Mouse (Mus musculus) lung, embryonic 15.5 days (tissue): ENCODE data around the gene Ctsd. TPM values are rescaled to one million over a fixed set of nuclear protein-coding genes. Genes with fewer than 3 reads are reported as not detected.
A peak's percentile ranks its signal among the peaks of the same experiment; 100 is the strongest.

Experiments used
- ATAC-seq: fragments of 200-750 bp; cut with Nextera tagmentation; 2 replicates; pipeline ENCODE4 v1.8.0; 2017; ENCODE audit warnings: moderate number of reproducible peaks, borderline replicate concordance; ENCODE audit not compliant: low FRiP score, low TSS enrichment; ENCODE audit errors: extremely low read depth
- H3K27ac ChIP-seq: fragments of 300-500 bp; sonication (generic); 2 replicates; pipeline ENCODE4 v1.5.1; 2015; ENCODE audit warnings: moderate library complexity, mild to moderate bottlenecking, inconsistent platforms
- H3K27me3 ChIP-seq: fragments of 300-500 bp; sonication (generic); 2 replicates; pipeline ENCODE4 v1.6.1; 2015; ENCODE audit warnings: inconsistent platforms
- H3K36me3 ChIP-seq: fragments of 300-500 bp; sonication (generic); 2 replicates; pipeline ENCODE4 v1.6.1; 2015; ENCODE audit warnings: inconsistent platforms
- H3K4me1 ChIP-seq: fragments of 300-500 bp; sonication (generic); 2 replicates; pipeline ENCODE4 v1.6.1; 2015; ENCODE audit warnings: inconsistent platforms
- H3K4me2 ChIP-seq: fragments of 300-500 bp; sonication (generic); 2 replicates; pipeline ENCODE4 v1.6.1; 2015; ENCODE audit warnings: inconsistent platforms, mild to moderate bottlenecking, moderate library complexity
- H3K4me3 ChIP-seq: fragments of 300-500 bp; sonication (generic); 2 replicates; pipeline ENCODE4 v1.5.1; 2015; ENCODE audit warnings: mild to moderate bottlenecking, inconsistent platforms
- H3K9ac ChIP-seq: fragments of 300-500 bp; sonication (generic); 2 replicates; pipeline ENCODE4 v1.6.1; 2015; ENCODE audit warnings: inconsistent platforms
- H3K9me3 ChIP-seq: fragments of 300-500 bp; sonication (generic); 2 replicates; pipeline ENCODE4 v1.6.1; 2016; ENCODE audit warnings: inconsistent platforms
- WGBS: fragments of 180-500 bp; shearing (Covaris S2); methylation state at CpG from one replicate; pipeline ENCODE4 v1.1.7; 2015; 5-methylcytosine and 5-hydroxymethylcytosine counted together
- polyA plus RNA-seq: library from polyadenylated mRNA; unstranded; fragments of >200 nt; fragmentation: Nextera tagmentation; extraction: Ambion mirVana; gene quantifications from 2 replicates; pipeline ENCODE4 v1.2.1, GENCODE M21; 2015

The Ctsd gene
- polyA plus RNA-seq = 272 and 299 TPM in 2 replicates

DNA sequence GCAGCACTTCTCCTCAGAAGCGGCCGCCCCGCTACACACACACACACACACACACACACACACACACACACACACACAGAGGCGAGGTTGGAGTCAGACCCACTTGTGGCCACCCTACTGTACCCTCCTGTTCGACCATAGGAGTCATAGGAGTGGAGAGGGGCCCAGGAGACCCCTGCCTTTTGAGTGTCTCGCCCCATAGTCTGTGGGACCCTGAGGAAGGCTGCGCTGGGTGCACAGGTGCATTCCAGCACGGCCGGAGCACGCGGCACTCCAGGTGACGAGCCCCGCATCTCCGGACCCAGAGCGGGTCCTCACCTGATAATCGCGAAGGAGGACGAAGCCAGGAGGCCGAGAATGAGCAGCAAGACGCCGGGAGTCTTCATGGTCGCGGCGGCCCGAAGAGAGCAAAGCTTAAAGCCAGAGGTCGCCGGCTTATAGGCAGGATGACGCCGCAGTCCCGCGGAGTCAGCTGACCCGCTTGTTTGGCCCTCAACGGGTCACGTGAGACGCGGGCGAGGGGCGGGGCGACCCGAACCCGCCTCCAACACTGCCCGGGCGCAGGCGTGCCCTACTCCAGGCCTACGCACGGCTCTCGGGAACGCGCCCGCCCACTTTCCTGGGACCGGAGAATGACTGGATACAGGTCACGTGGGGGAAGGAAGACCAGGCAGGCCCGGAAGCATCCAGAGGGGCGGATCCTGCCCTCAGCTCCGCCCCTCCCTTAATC, at the start of gene Ctsd:
TSS of gene Ctsd (minus strand) at position 620 of the 730 bp plus-strand sequence.
- Histone ChIP-seq H3K4me3 (peak within 1 kb of the TSS; percentile 88), H3K9ac (peak within 1 kb of the TSS; percentile 85), H3K27ac (peak within 1 kb of the TSS; percentile 64), H3K4me1 (peaks cover 17% of the 10 kb centered on the region), H3K9me3 (no peaks in the 10 kb centered on the region), H3K36me3 (peaks cover 33% of the 10 kb centered on the region), H3K27me3 (no peaks in the 10 kb centered on the region), H3K4me2 (peak within 1 kb of the TSS; percentile 81)
- peak; percentile 95 for ATAC-seq
- WGBS = under 1% methylated on average over 51 of the region's 55 CpGs

GRCm38 (mm10) chr7:142437324-142437723, 49.5 kb upstream of the Ctsd start:
- no peaks in the 10 kb centered on the region for H3K27me3 ChIP-seq
- peaks cover 48% of the 10 kb centered on the region for H3K4me1 ChIP-seq
- no peak overlapping the region for H3K9ac ChIP-seq
- 81% methylated on average over 5 of the region's 5 CpGs for WGBS
- no peak overlapping the region for H3K4me3 ChIP-seq
- H3K9me3 ChIP-seq = no peaks in the 10 kb centered on the region
- no peak for ATAC-seq
- H3K4me2 ChIP-seq = no peak overlapping the region
- H3K36me3 ChIP-seq = no peaks in the 10 kb centered on the region
- peak overlapping the region; percentile 51 for H3K27ac ChIP-seq

DNA sequence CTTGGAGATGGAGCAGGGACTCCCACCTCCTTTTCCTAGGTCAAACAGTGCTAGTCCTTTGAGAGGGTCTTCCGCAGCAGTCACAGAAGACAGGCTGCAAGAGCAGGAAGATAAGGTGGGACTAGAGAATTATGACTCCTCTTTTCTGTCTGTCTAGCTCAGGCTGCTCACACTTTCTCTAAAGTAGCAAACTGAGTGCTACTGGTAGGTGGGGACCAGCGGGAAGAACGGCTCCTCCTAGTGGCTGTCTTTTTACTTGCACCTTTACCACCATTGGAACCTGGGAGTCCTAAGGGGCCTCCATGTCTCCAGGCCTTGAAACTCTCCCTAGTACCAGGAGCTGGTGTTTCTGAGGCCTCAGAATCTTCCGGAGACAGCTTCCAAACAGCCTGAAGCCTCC, 47.7 kb upstream of the Ctsd start:
- Histone ChIP-seq H3K36me3 (no peaks in the 10 kb centered on the region), H3K9me3 (no peaks in the 10 kb centered on the region), H3K4me1 (peaks cover 54% of the 10 kb centered on the region), H3K27me3 (no peaks in the 10 kb centered on the region), H3K9ac (no peak overlapping the region), H3K4me3 (no peak overlapping the region), H3K27ac (peak overlapping the region; percentile 96), H3K4me2 (no peak overlapping the region)
- WGBS = 21% methylated on average over 4 of the region's 4 CpGs
- ATAC-seq = no peak

DNA sequence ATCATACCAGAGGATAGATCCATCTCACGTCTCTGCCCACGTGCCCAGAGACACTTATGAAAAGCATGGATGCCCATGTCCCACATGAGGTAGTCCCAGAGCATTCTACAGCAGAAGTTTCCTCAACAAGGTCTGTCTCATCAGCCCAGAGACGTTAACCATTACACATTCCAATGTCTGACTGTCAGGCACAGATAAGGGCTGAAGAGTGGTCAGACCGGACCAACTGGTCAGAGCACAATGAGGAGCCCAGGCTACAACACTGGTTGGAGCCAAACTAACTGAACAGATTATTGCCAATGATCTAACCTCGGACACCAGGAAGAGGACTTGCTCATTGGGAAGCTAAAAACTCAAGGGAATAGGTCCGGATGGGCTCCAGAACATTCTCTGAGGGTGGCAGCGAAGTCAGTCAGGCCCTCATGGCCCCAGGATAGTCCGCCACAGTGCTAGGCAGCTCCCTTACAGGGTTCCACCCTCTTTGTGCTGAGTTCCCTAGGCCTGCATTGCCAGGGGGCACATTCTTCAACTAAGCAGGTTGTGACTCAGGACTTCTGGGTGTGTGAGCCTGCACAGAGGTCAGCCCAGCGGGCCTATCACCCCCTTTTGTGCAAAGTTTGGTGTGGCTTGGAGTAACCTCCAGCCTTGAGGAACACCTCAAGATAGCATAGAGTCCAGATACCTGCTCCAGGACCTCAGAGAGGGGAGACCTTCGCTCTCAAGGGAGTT, 46.5 kb upstream of the Ctsd start, which contains the start of gene Syt8:
TSS of gene Syt8 (plus strand) at position 714 of the 729 bp plus-strand sequence.
- Histone ChIP-seq H3K27me3 (no peaks in the 10 kb centered on the region), H3K36me3 (no peaks in the 10 kb centered on the region), H3K4me3 (no peak within 1 kb of the TSS), H3K4me1 (peaks cover 63% of the 10 kb centered on the region), H3K9me3 (no peaks in the 10 kb centered on the region), H3K9ac (peak within 1 kb of the TSS; percentile 34; the same call in 1 of the 2 replicates), H3K27ac (peak within 1 kb of the TSS; percentile 96), H3K4me2 (no peak within 1 kb of the TSS; the same call in 1 of the 2 replicates)
- WGBS = 71% methylated on average over 10 of the region's 10 CpGs
- no peak for ATAC-seq

DNA sequence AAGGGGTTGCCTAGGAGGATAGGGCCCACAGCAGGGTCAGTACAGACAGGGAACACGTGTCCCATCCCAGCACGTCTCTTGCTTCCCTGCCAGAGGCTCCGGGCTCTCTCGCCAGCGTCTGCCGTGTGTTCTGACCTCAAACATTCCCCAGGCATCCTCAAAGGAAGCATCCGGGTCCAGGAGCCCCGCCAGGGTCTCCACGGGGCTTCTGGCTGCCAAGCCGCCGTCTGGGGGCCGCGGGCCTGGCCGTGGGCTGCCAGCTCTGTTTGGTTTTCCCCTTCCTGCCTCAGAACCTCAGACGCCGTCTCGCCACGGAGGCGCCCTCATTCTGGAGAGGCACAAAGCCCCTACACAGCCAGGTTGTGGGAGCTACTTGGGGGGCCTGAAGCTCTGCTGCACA, 45.8 kb upstream of the Ctsd start:
- H3K4me1 ChIP-seq = peaks cover 69% of the 10 kb centered on the region
- no peak for ATAC-seq
- H3K4me3 ChIP-seq = no peak overlapping the region
- 15% methylated on average over 19 of the region's 19 CpGs for WGBS
- H3K27ac ChIP-seq = peak overlapping the region; percentile 96
- H3K4me2 ChIP-seq = no peak overlapping the region; the same call in 1 of the 2 replicates
- H3K9ac ChIP-seq = peak overlapping the region; percentile 34; the same call in 1 of the 2 replicates
- no peaks in the 10 kb centered on the region for H3K27me3 ChIP-seq
- H3K9me3 ChIP-seq = no peaks in the 10 kb centered on the region
- no peaks in the 10 kb centered on the region for H3K36me3 ChIP-seq

GRCm38 (mm10) chr7:142431106-142431505, 43.3 kb upstream of the Ctsd start:
- peak overlapping the region; percentile 96 for H3K27ac ChIP-seq
- no peak overlapping the region for H3K9ac ChIP-seq
- peak; percentile 79 for ATAC-seq
- WGBS = 55% methylated on average over 14 of the region's 14 CpGs
- H3K36me3 ChIP-seq = no peaks in the 10 kb centered on the region
- H3K4me2 ChIP-seq = peak overlapping the region; percentile 11; the same call in 1 of the 2 replicates
- H3K4me3 ChIP-seq = no peak overlapping the region
- H3K9me3 ChIP-seq = no peaks in the 10 kb centered on the region
- no peaks in the 10 kb centered on the region for H3K27me3 ChIP-seq
- H3K4me1 ChIP-seq = peaks cover 77% of the 10 kb centered on the region

GRCm38 (mm10) chr7:142430160-142430678, 42.4 kb upstream of the Ctsd start:
- WGBS = 6% methylated on average over 12 of the region's 12 CpGs
- H3K9ac ChIP-seq = no peak overlapping the region
- H3K27ac ChIP-seq = peak overlapping the region; percentile 96
- ATAC-seq = peak; percentile 89
- no peaks in the 10 kb centered on the region for H3K27me3 ChIP-seq
- peak overlapping the region; percentile 11 for H3K4me2 ChIP-seq
- no peak overlapping the region for H3K4me3 ChIP-seq
- H3K4me1 ChIP-seq = peaks cover 72% of the 10 kb centered on the region
- H3K9me3 ChIP-seq = no peaks in the 10 kb centered on the region
- no peaks in the 10 kb centered on the region for H3K36me3 ChIP-seq

DNA sequence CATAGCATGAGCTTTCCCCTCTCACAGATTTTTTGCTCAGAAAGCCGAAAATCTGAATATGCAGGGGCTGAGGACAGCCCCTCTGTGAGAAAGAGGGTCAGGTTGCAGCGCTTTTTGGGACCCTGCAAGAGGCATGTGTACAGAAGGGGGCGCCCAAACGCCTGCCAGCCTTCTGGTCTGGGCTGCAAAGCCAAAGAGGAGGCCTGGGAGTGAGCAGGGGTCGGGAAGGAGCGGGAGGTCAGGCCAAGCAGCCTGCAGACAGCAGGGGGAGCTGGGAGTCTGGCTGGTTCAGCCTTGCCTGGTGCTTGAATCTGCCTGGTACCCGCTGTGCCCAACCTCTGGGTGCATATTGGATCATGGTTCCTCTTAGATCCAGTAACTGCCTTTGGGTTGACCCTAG, 40.4 kb upstream of the Ctsd start:
- Histone ChIP-seq H3K27ac (peak overlapping the region; percentile 96; the same call in 1 of the 2 replicates), H3K4me3 (no peak overlapping the region), H3K36me3 (no peaks in the 10 kb centered on the region), H3K9me3 (no peaks in the 10 kb centered on the region), H3K9ac (no peak overlapping the region), H3K4me1 (peaks cover 52% of the 10 kb centered on the region), H3K4me2 (no peak overlapping the region), H3K27me3 (no peaks in the 10 kb centered on the region)
- WGBS = 17% methylated on average over 7 of the region's 7 CpGs
- ATAC-seq = no peak

DNA sequence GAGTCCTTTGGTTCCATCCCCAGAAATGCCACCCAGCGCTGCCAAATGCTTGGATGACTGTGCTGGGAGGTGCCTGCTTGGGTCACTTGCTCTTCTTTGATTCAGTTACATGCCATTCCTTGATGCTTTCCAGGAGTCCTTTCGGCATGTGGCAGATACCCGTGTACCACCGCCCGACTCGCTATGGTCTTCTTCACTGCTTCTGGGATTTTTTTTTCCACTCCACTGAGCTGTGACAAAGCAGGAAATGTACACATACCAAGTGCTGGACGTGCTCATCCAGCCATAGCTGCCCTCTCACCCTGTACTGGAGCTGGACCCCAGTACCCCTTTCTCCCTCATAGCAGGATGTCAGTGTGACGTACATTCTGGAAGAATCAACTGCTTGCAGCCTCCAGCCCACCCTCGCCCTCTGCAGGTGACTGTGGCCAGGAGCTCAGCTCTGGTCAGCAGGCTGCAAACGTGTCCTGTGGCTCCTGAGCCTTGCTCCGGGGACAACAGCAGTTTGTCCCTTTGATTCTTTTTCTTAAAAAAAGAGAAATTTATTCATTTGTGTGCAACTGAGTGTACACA, 37.9 kb upstream of the Ctsd start:
- Histone ChIP-seq H3K9me3 (no peaks in the 10 kb centered on the region), H3K4me3 (no peak overlapping the region), H3K27ac (no peak overlapping the region), H3K4me1 (peaks cover 29% of the 10 kb centered on the region), H3K36me3 (no peaks in the 10 kb centered on the region), H3K27me3 (no peaks in the 10 kb centered on the region), H3K9ac (no peak overlapping the region), H3K4me2 (no peak overlapping the region)
- ATAC-seq = no peak
- 68% methylated on average over 11 of the region's 11 CpGs for WGBS

- Histone ChIP-seq H3K36me3 (no peaks in the 10 kb centered on the region), H3K4me2 (no peak overlapping the region), H3K4me1 (no peaks in the 10 kb centered on the region), H3K9ac (no peak overlapping the region), H3K27ac (no peak overlapping the region), H3K9me3 (no peaks in the 10 kb centered on the region), H3K27me3 (no peaks in the 10 kb centered on the region), H3K4me3 (no peak overlapping the region)
- ATAC-seq = no peak
- WGBS = 58% methylated on average over 2 of the region's 2 CpGs
These were observed 34.0 kb upstream of the Ctsd start for GRCm38 (mm10) chr7:142421826-142422225.

DNA sequence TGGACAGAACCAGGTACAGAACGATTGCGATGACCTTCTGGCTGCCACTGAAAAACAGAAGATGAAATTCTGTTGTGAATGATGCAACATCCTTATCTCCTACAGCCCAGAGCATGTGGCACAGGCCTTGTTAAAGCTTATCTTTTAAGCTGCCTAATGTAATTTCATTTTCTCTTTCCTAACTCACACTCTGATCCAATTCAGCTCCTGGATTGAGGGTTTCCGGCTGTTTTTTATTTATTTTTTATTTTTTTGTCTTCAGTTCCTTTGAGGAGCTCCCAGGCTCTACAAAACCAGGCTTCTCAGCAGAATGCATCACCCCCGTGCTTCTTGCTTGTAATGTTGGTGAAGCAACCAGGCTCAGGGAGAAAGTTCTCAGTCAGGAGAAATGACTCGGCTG, 32.0 kb upstream of the Ctsd start:
- Histone ChIP-seq H3K27me3 (no peaks in the 10 kb centered on the region), H3K9ac (no peak overlapping the region), H3K4me3 (no peak overlapping the region), H3K27ac (no peak overlapping the region), H3K36me3 (no peaks in the 10 kb centered on the region), H3K4me1 (peaks cover 8% of the 10 kb centered on the region), H3K4me2 (no peak overlapping the region), H3K9me3 (no peaks in the 10 kb centered on the region)
- ATAC-seq = no peak
- WGBS = 68% methylated on average over 5 of the region's 5 CpGs
